Mouse (Mus musculus): ENCODE measurements around the gene Ltb4r2. TPM values are rescaled to one million over a fixed set of nuclear protein-coding genes. Genes with fewer than 3 reads are reported as not detected.
A peak's percentile ranks its signal among the peaks of the same experiment; 100 is the strongest.

The Ltb4r2 gene
- polyA plus RNA-seq, 1 experiment from 2014 or later, result 0.65 TPM

GRCm38 (mm10) chr14:55763166-55763565 is 1.9 kb downstream of the Ltb4r2 start:
- Histone ChIP-seq H3K36me3 (ENCODE audit: control insufficient read depth, insufficient read depth, low read length) (no peaks in the 10 kb centered on the region), H3K9ac (ENCODE audit: low read length) (no peak overlapping the region), H3K27me3 (replicated peaks; ENCODE audit: control insufficient read depth, insufficient read depth, low read length) (peaks cover 17% of the 10 kb centered on the region), H3K4me2 (ENCODE audit: low read length) (peak overlapping the region; percentile 99; the same call in 1 of the 2 replicates), H3K4me1 (replicated peaks; ENCODE audit: control insufficient read depth, insufficient read depth, low read length) (no peaks in the 10 kb centered on the region; the same call in 1 of the 2 replicates), H3K9me3 (ENCODE audit: control insufficient read depth, low read length) (no peaks in the 10 kb centered on the region), H3K27ac (ENCODE audit: low read depth) (no peak overlapping the region), H3K4me3 (ENCODE audit: low read depth, low read length) (no peak overlapping the region)
- WGBS, result 59% methylated on average over 7 of the region's 7 CpGs
- DNase-seq (ENCODE audit: low spot score) (no peak), ATAC-seq (replicated peaks; ENCODE audit: low FRiP score, low TSS enrichment, low read depth) (no peak)

GRCm38 (mm10) chr14:55765696-55766095 is 4.5 kb downstream of the Ltb4r2 start, which contains the start of gene Ltb4r1:
Gene Ltb4r1, plus strand, starts transcription at chr14:55765962.
- DNase-seq (ENCODE audit: low spot score) (no peak), ATAC-seq (replicated peaks; ENCODE audit: low FRiP score, low TSS enrichment, low read depth) (no peak)
- Histone ChIP-seq H3K27me3 (replicated peaks; ENCODE audit: control insufficient read depth, insufficient read depth, low read length) (peaks cover 23% of the 10 kb centered on the region), H3K36me3 (ENCODE audit: control insufficient read depth, insufficient read depth, low read length) (no peaks in the 10 kb centered on the region), H3K4me3 (ENCODE audit: low read depth, low read length) (no peak within 1 kb of the TSS), H3K4me1 (replicated peaks; ENCODE audit: control insufficient read depth, insufficient read depth, low read length) (no peaks in the 10 kb centered on the region), H3K9me3 (ENCODE audit: control insufficient read depth, low read length) (no peaks in the 10 kb centered on the region), H3K27ac (ENCODE audit: low read depth) (no peak within 1 kb of the TSS), H3K4me2 (ENCODE audit: low read length) (no peak within 1 kb of the TSS), H3K9ac (ENCODE audit: low read length) (no peak within 1 kb of the TSS)
- 71% methylated on average over 4 of the region's 4 CpGs for WGBS

GRCm38 (mm10) chr14:55767519-55768414 is 6.5 kb downstream of the Ltb4r2 start:
- Histone ChIP-seq H3K9ac (ENCODE audit: low read length) (peak overlapping the region; percentile 42), H3K27me3 (replicated peaks; ENCODE audit: control insufficient read depth, insufficient read depth, low read length) (peaks cover 21% of the 10 kb centered on the region), H3K9me3 (ENCODE audit: control insufficient read depth, low read length) (no peaks in the 10 kb centered on the region), H3K36me3 (ENCODE audit: control insufficient read depth, insufficient read depth, low read length) (no peaks in the 10 kb centered on the region), H3K4me2 (ENCODE audit: low read length) (peak overlapping the region; percentile 77), H3K4me3 (ENCODE audit: low read depth, low read length) (peak overlapping the region; percentile 32), H3K4me1 (replicated peaks; ENCODE audit: control insufficient read depth, insufficient read depth, low read length) (no peaks in the 10 kb centered on the region), H3K27ac (ENCODE audit: low read depth) (no peak overlapping the region)
- WGBS, result 14% methylated on average over 51 of the region's 52 CpGs
- DNase-seq (ENCODE audit: low spot score), result peak; percentile 81
- peak; percentile 58 for ATAC-seq (replicated peaks; ENCODE audit: low FRiP score, low TSS enrichment, low read depth)

GRCm38 (mm10) chr14:55768555-55768954 is 7.3 kb downstream of the Ltb4r2 start:
- H3K27me3 ChIP-seq (replicated peaks; ENCODE audit: control insufficient read depth, insufficient read depth, low read length), result peaks cover 21% of the 10 kb centered on the region
- no peak overlapping the region for H3K27ac ChIP-seq (ENCODE audit: low read depth)
- ATAC-seq (replicated peaks; ENCODE audit: low FRiP score, low TSS enrichment, low read depth) (no peak), DNase-seq (ENCODE audit: low spot score) (no peak)
- H3K9ac ChIP-seq (ENCODE audit: low read length), result no peak overlapping the region
- no peaks in the 10 kb centered on the region for H3K4me1 ChIP-seq (replicated peaks; ENCODE audit: control insufficient read depth, insufficient read depth, low read length)
- H3K4me2 ChIP-seq (ENCODE audit: low read length), result no peak overlapping the region; the same call in 1 of the 2 replicates
- WGBS, result 86% methylated on average over 6 of the region's 6 CpGs
- H3K36me3 ChIP-seq (ENCODE audit: control insufficient read depth, insufficient read depth, low read length), result no peaks in the 10 kb centered on the region
- no peak overlapping the region for H3K4me3 ChIP-seq (ENCODE audit: low read depth, low read length)
- H3K9me3 ChIP-seq (ENCODE audit: control insufficient read depth, low read length), result no peaks in the 10 kb centered on the region

GRCm38 (mm10) chr14:55769087-55769703 is 8.0 kb downstream of the Ltb4r2 start:
- Histone ChIP-seq H3K4me3 (ENCODE audit: low read depth, low read length) (no peak overlapping the region), H3K36me3 (ENCODE audit: control insufficient read depth, insufficient read depth, low read length) (no peaks in the 10 kb centered on the region), H3K27ac (ENCODE audit: low read depth) (no peak overlapping the region), H3K4me2 (ENCODE audit: low read length) (no peak overlapping the region), H3K9me3 (ENCODE audit: control insufficient read depth, low read length) (no peaks in the 10 kb centered on the region), H3K4me1 (replicated peaks; ENCODE audit: control insufficient read depth, insufficient read depth, low read length) (no peaks in the 10 kb centered on the region), H3K9ac (ENCODE audit: low read length) (no peak overlapping the region), H3K27me3 (replicated peaks; ENCODE audit: control insufficient read depth, insufficient read depth, low read length) (peaks cover 21% of the 10 kb centered on the region)
- ATAC-seq (replicated peaks; ENCODE audit: low FRiP score, low TSS enrichment, low read depth) (no peak), DNase-seq (ENCODE audit: low spot score) (no peak)
- WGBS, result 79% methylated on average over 16 of the region's 16 CpGs

- H3K27ac ChIP-seq (ENCODE audit: low read depth), result no peak overlapping the region
- WGBS, result 49% methylated on average over 7 of the region's 7 CpGs
- peaks cover 11% of the 10 kb centered on the region; the same call in 1 of the 2 replicates for H3K4me1 ChIP-seq (replicated peaks; ENCODE audit: control insufficient read depth, insufficient read depth, low read length)
- no peaks in the 10 kb centered on the region for H3K9me3 ChIP-seq (ENCODE audit: control insufficient read depth, low read length)
- H3K4me2 ChIP-seq (ENCODE audit: low read length), result no peak overlapping the region
- H3K27me3 ChIP-seq (replicated peaks; ENCODE audit: control insufficient read depth, insufficient read depth, low read length), result 0 out of 2 replicates have a peak, but pooled peaks cover 7% of the 10 kb centered on the region
- ATAC-seq (replicated peaks; ENCODE audit: low FRiP score, low TSS enrichment, low read depth) (no peak), DNase-seq (ENCODE audit: low spot score) (no peak)
- no peak overlapping the region for H3K9ac ChIP-seq (ENCODE audit: low read length)
- H3K36me3 ChIP-seq (ENCODE audit: control insufficient read depth, insufficient read depth, low read length), result no peaks in the 10 kb centered on the region
- no peak overlapping the region for H3K4me3 ChIP-seq (ENCODE audit: low read depth, low read length)
Observed at GRCm38 (mm10) chr14:55776711-55777110, 15.5 kb downstream of the Ltb4r2 start.

GRCm38 (mm10) chr14:55777176-55777575 is 15.9 kb downstream of the Ltb4r2 start:
- H3K4me2 ChIP-seq (ENCODE audit: low read length), result no peak overlapping the region
- no peaks in the 10 kb centered on the region for H3K9me3 ChIP-seq (ENCODE audit: control insufficient read depth, low read length)
- 0 out of 2 replicates have a peak, but pooled peaks cover 5% of the 10 kb centered on the region for H3K27me3 ChIP-seq (replicated peaks; ENCODE audit: control insufficient read depth, insufficient read depth, low read length)
- H3K36me3 ChIP-seq (ENCODE audit: control insufficient read depth, insufficient read depth, low read length), result no peaks in the 10 kb centered on the region
- ATAC-seq (replicated peaks; ENCODE audit: low FRiP score, low TSS enrichment, low read depth) (no peak), DNase-seq (ENCODE audit: low spot score) (no peak)
- H3K27ac ChIP-seq (ENCODE audit: low read depth), result no peak overlapping the region
- no peak overlapping the region for H3K4me3 ChIP-seq (ENCODE audit: low read depth, low read length)
- 16% methylated on average over 3 of the region's 3 CpGs for WGBS
- H3K9ac ChIP-seq (ENCODE audit: low read length), result no peak overlapping the region
- H3K4me1 ChIP-seq (replicated peaks; ENCODE audit: control insufficient read depth, insufficient read depth, low read length), result peaks cover 11% of the 10 kb centered on the region; the same call in 1 of the 2 replicates

GRCm38 (mm10) chr14:55777806-55778205 is 16.6 kb downstream of the Ltb4r2 start:
- H3K9me3 ChIP-seq (ENCODE audit: control insufficient read depth, low read length), result no peaks in the 10 kb centered on the region
- H3K27ac ChIP-seq (ENCODE audit: low read depth), result no peak overlapping the region
- H3K4me1 ChIP-seq (replicated peaks; ENCODE audit: control insufficient read depth, insufficient read depth, low read length), result peaks cover 17% of the 10 kb centered on the region
- DNase-seq (ENCODE audit: low spot score) (no peak), ATAC-seq (replicated peaks; ENCODE audit: low FRiP score, low TSS enrichment, low read depth) (no peak)
- no peak overlapping the region for H3K4me2 ChIP-seq (ENCODE audit: low read length)
- H3K4me3 ChIP-seq (ENCODE audit: low read depth, low read length), result no peak overlapping the region
- no peaks in the 10 kb centered on the region for H3K36me3 ChIP-seq (ENCODE audit: control insufficient read depth, insufficient read depth, low read length)
- whole genome bisulfite sequencing, result 85% methylated on average over 11 of the region's 11 CpGs
- H3K27me3 ChIP-seq (replicated peaks; ENCODE audit: control insufficient read depth, insufficient read depth, low read length), result no peaks in the 10 kb centered on the region
- no peak overlapping the region for H3K9ac ChIP-seq (ENCODE audit: low read length)

All from intestine, embryonic 14.5 days (tissue).